Mouse (Mus musculus) C2C12 (cell line): ENCODE results near the gene Gm13090. TPM values are rescaled to one million over a fixed set of nuclear protein-coding genes. Genes with fewer than 3 reads are reported as not detected.

Source experiments
- H3K27me3 ChIP-seq: one replicate; pipeline ENCODE4 v1.6.1; 2011; ENCODE audit not compliant: control insufficient read depth, insufficient read depth, insufficient read length
- H3K36me3 ChIP-seq: one replicate; pipeline ENCODE4 v1.6.1; 2011; ENCODE audit not compliant: control insufficient read depth, insufficient read depth
- H3K4me3 ChIP-seq: one replicate; pipeline ENCODE4 v1.5.1; 2011; ENCODE audit warnings: mild to moderate bottlenecking, control low read depth; ENCODE audit not compliant: poor library complexity, insufficient read depth, severe bottlenecking
- H3K79me2 ChIP-seq: one replicate; pipeline ENCODE4 v1.6.1; 2011; ENCODE audit not compliant: control insufficient read depth, insufficient read depth
- H3K79me3 ChIP-seq: one replicate; pipeline ENCODE4 v1.6.1; 2011; ENCODE audit warnings: low read depth, control low read depth
- H3ac ChIP-seq: one replicate; pipeline ENCODE3; 2011; ENCODE audit warnings: low read depth; ENCODE audit not compliant: control insufficient read depth, insufficient read length
- CEBPB ChIP-seq: IDR thresholded peaks from one replicate; pipeline ENCODE4 v1.6.1; 2011; ENCODE audit warnings: low read depth, mild to moderate bottlenecking, control low read depth, moderate library complexity
- CTCF ChIP-seq: IDR thresholded peaks from one replicate; pipeline ENCODE4 v1.5.1; 2011; ENCODE audit not compliant: control insufficient read depth, insufficient read depth, insufficient read length
- FOSL1 ChIP-seq: IDR thresholded peaks from one replicate; pipeline ENCODE4 v1.8.0; 2011; ENCODE audit warnings: mild to moderate bottlenecking, low read length; ENCODE audit not compliant: poor library complexity, insufficient read depth, severe bottlenecking
- MAX ChIP-seq: IDR thresholded peaks from one replicate; pipeline ENCODE4 v1.6.1; 2011; ENCODE audit warnings: mild to moderate bottlenecking, control low read depth
- MYOD1 ChIP-seq: IDR thresholded peaks from one replicate; pipeline ENCODE4 v1.6.1; 2011; ENCODE audit warnings: low read depth; ENCODE audit not compliant: control insufficient read depth, insufficient read length
- MYOG ChIP-seq: IDR thresholded peaks from one replicate; pipeline ENCODE4 v1.6.1; 2011; ENCODE audit not compliant: control insufficient read depth, insufficient read length; ENCODE audit errors: extremely low read depth
- USF1 ChIP-seq: IDR thresholded peaks from one replicate; pipeline ENCODE4 v1.6.1; 2011; ENCODE audit warnings: low read depth, mild to moderate bottlenecking, control low read depth, moderate library complexity
- polyA plus RNA-seq: library from polyadenylated mRNA; unstranded; fragments of >200 nt; fragmentation: generic; extraction: Trizol; gene quantifications from one replicate; pipeline ENCODE4 v1.2.1, GENCODE M21; 2012; ENCODE audit warnings: missing spikeins

The Gm13090 gene
- polyA plus RNA-seq, 1 experiment, result not detected

DNA sequence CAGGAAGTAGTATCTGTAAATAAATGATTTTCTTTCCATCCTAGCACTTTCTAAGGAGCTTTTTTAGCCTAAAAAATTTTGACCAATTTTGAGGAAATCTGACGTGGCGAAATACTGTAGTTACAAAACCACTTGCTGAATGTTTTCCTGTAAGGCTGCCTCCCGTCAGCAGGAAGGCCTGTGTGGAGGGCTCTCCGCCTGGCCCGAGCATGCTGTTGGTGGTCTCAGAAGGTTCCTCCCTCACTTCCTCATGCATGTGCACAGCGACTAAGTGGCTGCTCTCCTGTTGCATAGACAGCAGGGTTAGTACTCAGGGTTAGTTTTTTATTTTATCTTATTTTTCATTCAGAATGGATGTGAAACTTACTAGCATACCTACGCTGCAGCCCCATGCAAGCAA lies 18.4 kb upstream of the Gm13090 start:
- Histone ChIP-seq H3K27me3 (peaks cover 86% of the 10 kb centered on the region), H3K4me3 (no peak overlapping the region), H3K79me3 (no peaks in the 10 kb centered on the region), H3K36me3 (no peaks in the 10 kb centered on the region), H3K79me2 (no peaks in the 10 kb centered on the region), H3ac (no peak overlapping the region)
- TF ChIP-seq MYOD1 (no peak), CTCF (no peak), USF1 (no peak), MYOG (no peak), MAX (no peak), CEBPB (no peak), FOSL1 (no peak)

DNA sequence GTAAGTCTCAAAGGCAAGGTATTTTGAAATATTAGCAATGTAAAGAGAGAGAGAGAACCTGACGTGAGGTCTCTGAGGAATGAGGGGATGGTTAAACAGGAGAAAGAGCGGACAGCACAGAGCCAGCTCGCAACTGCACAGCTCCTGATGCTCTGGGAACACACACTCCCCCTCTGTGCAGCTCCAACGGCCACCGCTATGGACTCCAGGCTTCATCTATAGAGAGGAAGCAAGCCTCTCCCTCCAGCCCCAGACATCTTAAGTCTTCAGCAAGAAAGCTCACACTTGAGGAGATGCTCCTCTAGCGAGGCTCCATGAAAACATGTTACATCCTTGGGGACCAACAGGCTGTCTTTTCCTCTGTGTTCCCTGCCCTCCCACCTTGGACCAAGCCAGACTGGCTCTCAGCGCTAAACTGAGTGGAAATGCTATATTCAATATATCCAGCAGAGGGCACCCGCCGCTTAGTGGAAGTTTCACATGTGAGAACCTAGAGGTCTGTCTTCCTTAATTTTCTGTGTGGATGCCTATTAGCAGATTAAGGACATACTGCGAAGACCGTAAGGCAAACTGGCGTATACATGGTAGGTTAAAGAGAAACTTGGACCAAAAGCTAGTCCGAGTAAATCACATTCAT lies 16.1 kb upstream of the Gm13090 start:
- H3ac ChIP-seq, result no peak overlapping the region
- no peak for TF ChIP-seq CTCF
- no peak for TF ChIP-seq MYOD1
- no peak for TF ChIP-seq USF1
- TF ChIP-seq MYOG, result no peak
- no peak for TF ChIP-seq FOSL1
- TF ChIP-seq CEBPB, result no peak
- no peak for TF ChIP-seq MAX
- no peaks in the 10 kb centered on the region for H3K79me2 ChIP-seq
- no peak overlapping the region for H3K4me3 ChIP-seq
- no peaks in the 10 kb centered on the region for H3K79me3 ChIP-seq
- no peaks in the 10 kb centered on the region for H3K36me3 ChIP-seq
- peaks cover 84% of the 10 kb centered on the region for H3K27me3 ChIP-seq

DNA sequence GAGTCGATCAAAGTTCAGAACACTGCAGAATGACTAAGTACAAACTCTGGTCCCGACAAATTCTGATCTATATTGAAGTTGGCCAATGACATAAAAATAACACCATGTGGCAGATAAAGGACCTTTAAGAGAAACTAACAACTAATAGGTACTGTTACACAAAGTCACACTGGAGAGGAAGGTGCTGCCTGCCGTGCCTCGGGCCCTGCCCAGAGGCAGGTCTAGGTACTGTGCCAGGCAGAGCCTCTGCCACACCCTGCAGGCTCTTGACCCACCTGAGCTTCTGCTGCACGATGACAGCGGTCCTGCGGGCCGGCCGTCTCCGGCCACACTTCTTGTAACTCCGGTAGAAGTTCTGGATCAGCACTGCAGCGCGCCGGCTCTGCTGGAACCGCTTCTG lies 14.6 kb upstream of the Gm13090 start:
- TF ChIP-seq CEBPB (no peak), MAX (no peak), MYOD1 (no peak), MYOG (no peak), USF1 (no peak), FOSL1 (no peak), CTCF (no peak)

DNA sequence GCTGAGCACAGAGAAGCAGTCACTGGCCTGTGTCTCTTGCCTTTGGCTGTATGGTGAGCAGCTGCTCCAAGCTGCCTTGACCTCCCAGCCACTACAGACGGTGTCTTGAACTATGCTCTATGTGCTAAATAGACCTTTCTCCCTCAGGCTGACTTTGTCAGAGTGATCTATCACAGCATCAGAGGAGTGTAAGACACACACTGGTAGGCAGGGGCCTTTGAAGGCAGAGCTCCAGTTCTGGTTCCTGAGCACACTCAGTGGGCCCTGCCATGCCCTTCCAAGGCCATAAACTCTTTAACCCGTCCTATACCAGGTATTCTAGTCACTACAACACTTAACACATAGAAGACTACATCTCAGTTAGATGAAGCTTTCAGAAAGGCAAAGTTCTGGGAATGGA lies 8.0 kb upstream of the Gm13090 start:
- H3K79me3 ChIP-seq, result no peaks in the 10 kb centered on the region
- H3ac ChIP-seq, result no peak overlapping the region
- H3K4me3 ChIP-seq, result no peak overlapping the region
- TF ChIP-seq USF1, result no peak
- TF ChIP-seq FOSL1, result no peak
- no peaks in the 10 kb centered on the region for H3K79me2 ChIP-seq
- no peaks in the 10 kb centered on the region for H3K36me3 ChIP-seq
- H3K27me3 ChIP-seq, result peaks cover 50% of the 10 kb centered on the region

More for the DNA sequence above, 14.6 kb upstream of the Gm13090 start:
- Histone ChIP-seq H3K4me3 (no peak overlapping the region), H3K79me2 (no peaks in the 10 kb centered on the region), H3ac (no peak overlapping the region), H3K36me3 (no peaks in the 10 kb centered on the region), H3K27me3 (peaks cover 80% of the 10 kb centered on the region), H3K79me3 (no peaks in the 10 kb centered on the region)

DNA sequence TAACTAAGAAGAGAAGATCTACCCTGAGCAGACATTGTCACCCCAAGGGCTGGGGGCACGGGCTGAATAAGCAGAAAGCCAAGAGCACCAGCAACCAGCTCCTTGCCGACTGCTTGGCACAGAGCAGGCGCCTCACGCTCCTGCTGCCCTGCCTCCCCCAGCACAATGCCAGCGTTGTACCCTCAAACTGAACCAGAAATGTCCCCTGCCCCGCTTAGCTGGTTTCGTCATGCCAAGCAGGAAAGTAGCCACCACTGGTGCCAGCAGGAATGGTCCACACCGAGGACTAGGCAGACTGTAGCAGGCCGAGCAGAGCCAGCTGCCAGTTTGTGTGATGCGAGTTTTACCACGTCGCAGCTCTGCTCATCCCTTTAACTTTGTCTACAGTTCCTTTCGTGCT lies 7.4 kb upstream of the Gm13090 start:
- H3K4me3 ChIP-seq, result no peak overlapping the region
- H3K79me2 ChIP-seq, result no peaks in the 10 kb centered on the region
- H3K27me3 ChIP-seq, result peaks cover 44% of the 10 kb centered on the region
- no peaks in the 10 kb centered on the region for H3K36me3 ChIP-seq
- no peak for TF ChIP-seq MAX
- no peak for TF ChIP-seq USF1
- TF ChIP-seq CEBPB, result no peak
- TF ChIP-seq CTCF, result no peak
- TF ChIP-seq MYOD1, result no peak
- no peak for TF ChIP-seq FOSL1
- TF ChIP-seq MYOG, result no peak
- peak overlapping the region; percentile 12 for H3ac ChIP-seq
- H3K79me3 ChIP-seq, result no peaks in the 10 kb centered on the region

DNA sequence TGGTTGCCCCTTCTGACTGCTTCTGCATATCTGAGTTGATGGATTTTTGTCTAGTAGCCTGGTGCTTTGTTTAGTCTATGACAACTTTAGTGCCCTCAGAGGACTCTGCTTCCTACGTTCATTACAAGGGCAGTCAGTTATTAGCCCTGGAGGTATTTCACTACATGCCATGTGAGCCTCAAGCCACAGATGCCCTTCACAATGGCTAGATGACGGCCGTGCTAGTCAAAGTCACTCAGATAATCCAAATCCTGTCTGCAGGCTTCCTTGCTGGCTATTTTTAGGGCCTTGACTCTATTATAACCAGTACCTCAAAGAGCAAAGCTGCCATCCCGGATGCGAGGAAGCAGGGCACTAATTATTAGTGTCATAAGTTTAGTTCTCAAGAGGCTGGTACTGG lies 6.3 kb upstream of the Gm13090 start:
- Histone ChIP-seq H3K79me3 (no peaks in the 10 kb centered on the region), H3K27me3 (peaks cover 35% of the 10 kb centered on the region), H3K79me2 (no peaks in the 10 kb centered on the region), H3ac (no peak overlapping the region), H3K4me3 (no peak overlapping the region), H3K36me3 (no peaks in the 10 kb centered on the region)
- no peak for TF ChIP-seq MYOD1
- TF ChIP-seq USF1, result no peak
- no peak for TF ChIP-seq MAX
- no peak for TF ChIP-seq FOSL1
- no peak for TF ChIP-seq MYOG
- no peak for TF ChIP-seq CEBPB
- no peak for TF ChIP-seq CTCF
